Mouse (Mus musculus): ENCODE results near the gene Cntnap1. TPM values are rescaled to one million over a fixed set of nuclear protein-coding genes. Genes with fewer than 3 reads are reported as not detected.
A peak's percentile ranks its signal among the peaks of the same experiment; 100 is the strongest.

Gene Cntnap1
- polyA plus RNA-seq, 1 experiment from 2014 or later, result 0.50 TPM

- no peak for ATAC-seq (replicated peaks; ENCODE audit: insufficient number of reproducible peaks, insufficient read depth, low FRiP score, low read depth)
- Histone ChIP-seq H3K4me1 (replicated peaks) (no peaks in the 10 kb centered on the region), H3K36me3 (peaks cover 68% of the 10 kb centered on the region), H3K4me3 (no peak overlapping the region), H3K27ac (no peak overlapping the region), H3K27me3 (no peaks in the 10 kb centered on the region), H3K9me3 (replicated peaks) (no peaks in the 10 kb centered on the region), H3K4me2 (no peak overlapping the region), H3K9ac (no peak overlapping the region)
- WGBS, result 21% methylated on average over 7 of the region's 7 CpGs
Measured at GRCm38 (mm10) chr11:101200986-101201385, 30.7 kb downstream of the Cntnap1 start.

GRCm38 (mm10) chr11:101211970-101212369, 41.6 kb downstream of the Cntnap1 start:
- no peak overlapping the region for H3K4me2 ChIP-seq
- ATAC-seq (replicated peaks; ENCODE audit: insufficient number of reproducible peaks, insufficient read depth, low FRiP score, low read depth), result peak; percentile 75; the same call in 1 of the 2 replicates
- WGBS, result 30% methylated on average over 3 of the region's 3 CpGs
- H3K27ac ChIP-seq, result no peak overlapping the region
- H3K36me3 ChIP-seq, result peaks cover 62% of the 10 kb centered on the region
- H3K4me1 ChIP-seq (replicated peaks), result no peaks in the 10 kb centered on the region
- H3K9ac ChIP-seq, result no peak overlapping the region
- no peaks in the 10 kb centered on the region for H3K9me3 ChIP-seq (replicated peaks)
- H3K4me3 ChIP-seq, result no peak overlapping the region
- no peaks in the 10 kb centered on the region for H3K27me3 ChIP-seq

GRCm38 (mm10) chr11:101216936-101217335, 46.6 kb downstream of the Cntnap1 start:
- no peak for ATAC-seq (replicated peaks; ENCODE audit: insufficient number of reproducible peaks, insufficient read depth, low FRiP score, low read depth)
- no peak overlapping the region for H3K4me3 ChIP-seq
- peaks cover 5% of the 10 kb centered on the region; the same call in 1 of the 2 replicates for H3K4me1 ChIP-seq (replicated peaks)
- no peak overlapping the region for H3K9ac ChIP-seq
- no peak overlapping the region for H3K4me2 ChIP-seq
- WGBS, result 87% methylated on average over 5 of the region's 5 CpGs
- peaks cover 39% of the 10 kb centered on the region for H3K36me3 ChIP-seq
- no peaks in the 10 kb centered on the region for H3K27me3 ChIP-seq
- no peaks in the 10 kb centered on the region for H3K9me3 ChIP-seq (replicated peaks)
- H3K27ac ChIP-seq, result no peak overlapping the region

- Histone ChIP-seq H3K9me3 (replicated peaks) (no peaks in the 10 kb centered on the region), H3K27me3 (no peaks in the 10 kb centered on the region), H3K4me3 (no peak overlapping the region), H3K9ac (no peak overlapping the region), H3K27ac (no peak overlapping the region), H3K36me3 (peaks cover 29% of the 10 kb centered on the region), H3K4me1 (replicated peaks) (peaks cover 5% of the 10 kb centered on the region; the same call in 1 of the 2 replicates), H3K4me2 (no peak overlapping the region)
- WGBS, result 75% methylated on average over 10 of the region's 10 CpGs
- ATAC-seq (replicated peaks; ENCODE audit: insufficient number of reproducible peaks, insufficient read depth, low FRiP score, low read depth), result no peak
Measured at GRCm38 (mm10) chr11:101218436-101219055, 48.2 kb downstream of the Cntnap1 start.

- Histone ChIP-seq H3K36me3 (peaks cover 16% of the 10 kb centered on the region), H3K9ac (no peak overlapping the region), H3K4me2 (no peak overlapping the region), H3K4me3 (no peak overlapping the region), H3K4me1 (replicated peaks) (peaks cover 11% of the 10 kb centered on the region), H3K9me3 (replicated peaks) (no peaks in the 10 kb centered on the region), H3K27me3 (no peaks in the 10 kb centered on the region), H3K27ac (peak overlapping the region; percentile 50)
- 45% methylated on average over 2 of the region's 2 CpGs for WGBS
- ATAC-seq (replicated peaks; ENCODE audit: insufficient number of reproducible peaks, insufficient read depth, low FRiP score, low read depth), result no peak
Measured at GRCm38 (mm10) chr11:101220853-101221252, 50.5 kb downstream of the Cntnap1 start.

- Histone ChIP-seq H3K9me3 (replicated peaks) (no peaks in the 10 kb centered on the region), H3K27ac (peak overlapping the region; percentile 50), H3K9ac (no peak overlapping the region), H3K4me1 (replicated peaks) (peaks cover 12% of the 10 kb centered on the region), H3K36me3 (peaks cover 15% of the 10 kb centered on the region), H3K27me3 (no peaks in the 10 kb centered on the region), H3K4me2 (no peak overlapping the region), H3K4me3 (no peak overlapping the region)
- ATAC-seq (replicated peaks; ENCODE audit: insufficient number of reproducible peaks, insufficient read depth, low FRiP score, low read depth), result no peak
- WGBS, result 74% methylated on average over 8 of the region's 8 CpGs
Measured at GRCm38 (mm10) chr11:101221306-101221986, 51.1 kb downstream of the Cntnap1 start.

GRCm38 (mm10) chr11:101224337-101224736, 54.0 kb downstream of the Cntnap1 start:
- H3K9me3 ChIP-seq (replicated peaks), result no peaks in the 10 kb centered on the region
- H3K4me1 ChIP-seq (replicated peaks), result peaks cover 13% of the 10 kb centered on the region
- whole genome bisulfite sequencing, result 77% methylated on average over 3 of the region's 3 CpGs
- no peaks in the 10 kb centered on the region for H3K27me3 ChIP-seq
- H3K36me3 ChIP-seq, result no peaks in the 10 kb centered on the region
- no peak for ATAC-seq (replicated peaks; ENCODE audit: insufficient number of reproducible peaks, insufficient read depth, low FRiP score, low read depth)
- H3K4me3 ChIP-seq, result no peak overlapping the region
- no peak overlapping the region for H3K9ac ChIP-seq
- H3K4me2 ChIP-seq, result no peak overlapping the region
- H3K27ac ChIP-seq, result 0 out of 2 replicates have a peak overlapping the region, but pooled peaks have one; percentile 4

GRCm38 (mm10) chr11:101225331-101226064, 55.2 kb downstream of the Cntnap1 start:
- Histone ChIP-seq H3K27ac (peak overlapping the region; percentile 80), H3K27me3 (no peaks in the 10 kb centered on the region), H3K4me2 (peak overlapping the region; percentile 86), H3K4me1 (replicated peaks) (peaks cover 17% of the 10 kb centered on the region), H3K9me3 (replicated peaks) (no peaks in the 10 kb centered on the region), H3K9ac (peak overlapping the region; percentile 85), H3K36me3 (no peaks in the 10 kb centered on the region), H3K4me3 (peak overlapping the region; percentile 90)
- no peak for ATAC-seq (replicated peaks; ENCODE audit: insufficient number of reproducible peaks, insufficient read depth, low FRiP score, low read depth)
- 18% methylated on average over 25 of the region's 25 CpGs for WGBS

- H3K27me3 ChIP-seq, result no peaks in the 10 kb centered on the region
- ATAC-seq (replicated peaks; ENCODE audit: insufficient number of reproducible peaks, insufficient read depth, low FRiP score, low read depth), result peak; percentile 90
- H3K4me3 ChIP-seq, result peak within 1 kb of the TSS; percentile 90
- H3K27ac ChIP-seq, result peak within 1 kb of the TSS; percentile 80
- peak within 1 kb of the TSS; percentile 85 for H3K9ac ChIP-seq
- under 1% methylated on average over 55 of the region's 56 CpGs for WGBS
- H3K4me2 ChIP-seq, result peak within 1 kb of the TSS; percentile 86
- no peaks in the 10 kb centered on the region for H3K36me3 ChIP-seq
- H3K9me3 ChIP-seq (replicated peaks), result no peaks in the 10 kb centered on the region
- peaks cover 22% of the 10 kb centered on the region for H3K4me1 ChIP-seq (replicated peaks)
Measured at GRCm38 (mm10) chr11:101226065-101226701, 55.9 kb downstream of the Cntnap1 start, which contains the start of gene Ezh1. Gene Ezh1 (minus strand): TSS chr11:101226463.

GRCm38 (mm10) chr11:101229361-101229900, 59.1 kb downstream of the Cntnap1 start:
- Histone ChIP-seq H3K27me3 (0 out of 2 replicates have a peak, but pooled peaks cover 3% of the 10 kb centered on the region), H3K27ac (peak overlapping the region; percentile 92), H3K9ac (no peak overlapping the region), H3K4me2 (no peak overlapping the region), H3K4me3 (no peak overlapping the region), H3K4me1 (replicated peaks) (peaks cover 25% of the 10 kb centered on the region), H3K36me3 (no peaks in the 10 kb centered on the region), H3K9me3 (replicated peaks) (no peaks in the 10 kb centered on the region)
- ATAC-seq (replicated peaks; ENCODE audit: insufficient number of reproducible peaks, insufficient read depth, low FRiP score, low read depth), result no peak
- WGBS, result 20% methylated on average over 8 of the region's 8 CpGs

Data from heart, embryonic 15.5 days (tissue).